Mouse (Mus musculus) pancreas, adult 10 weeks (tissue): ENCODE results near the gene Vps18. TPM values are rescaled to one million over a fixed set of nuclear protein-coding genes. Genes with fewer than 3 reads are reported as not detected.

ENCODE experiments used
- polyA plus RNA-seq: library from polyadenylated mRNA; stranded (reverse); fragments of 350-450 nt; fragmentation: Illumina TruSeq; extraction: RNeasy Lipid Tissue Mini Kit (QIAGEN cat#74804); gene quantifications from one replicate; pipeline ENCODE4 v1.2.3, GENCODE M21; 2015; ENCODE audit warnings: low read depth, low replicate concordance; ENCODE audit not compliant: insufficient read depth

Gene Vps18
- polyA plus RNA-seq: 3.5 TPM

DNA sequence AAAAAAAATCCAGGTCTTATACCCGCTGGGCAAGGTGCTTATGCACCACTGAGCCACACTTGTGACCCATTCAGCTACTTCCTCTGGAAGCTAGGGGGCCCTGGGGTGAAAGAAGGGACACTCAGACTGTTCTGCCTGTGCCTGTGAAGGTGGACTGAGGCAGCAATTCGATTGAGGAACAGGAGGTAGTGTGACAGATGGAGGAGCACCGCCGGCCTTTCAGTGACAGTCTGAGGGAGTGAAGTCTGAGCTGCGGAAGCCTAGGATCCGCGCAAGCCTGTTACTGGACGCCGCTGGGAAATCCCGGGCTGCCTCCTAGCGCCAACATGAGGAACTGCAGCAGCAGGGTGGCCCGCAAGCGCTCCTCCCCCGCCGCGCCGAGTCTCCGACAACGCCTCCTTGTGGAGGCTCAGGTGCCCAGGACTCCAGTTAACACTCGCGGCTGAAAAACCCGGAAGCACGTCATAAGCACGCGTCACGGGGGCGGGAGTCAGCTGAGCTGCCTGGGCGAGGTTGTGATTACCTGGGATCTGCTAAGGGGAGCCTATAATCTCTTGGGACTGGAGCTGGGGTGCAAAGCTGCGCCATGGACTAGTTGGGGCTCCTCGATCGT is at the start of gene Vps18:
Vps18 (plus strand) TSS at position 471 of the 613 bp plus-strand sequence.

DNA sequence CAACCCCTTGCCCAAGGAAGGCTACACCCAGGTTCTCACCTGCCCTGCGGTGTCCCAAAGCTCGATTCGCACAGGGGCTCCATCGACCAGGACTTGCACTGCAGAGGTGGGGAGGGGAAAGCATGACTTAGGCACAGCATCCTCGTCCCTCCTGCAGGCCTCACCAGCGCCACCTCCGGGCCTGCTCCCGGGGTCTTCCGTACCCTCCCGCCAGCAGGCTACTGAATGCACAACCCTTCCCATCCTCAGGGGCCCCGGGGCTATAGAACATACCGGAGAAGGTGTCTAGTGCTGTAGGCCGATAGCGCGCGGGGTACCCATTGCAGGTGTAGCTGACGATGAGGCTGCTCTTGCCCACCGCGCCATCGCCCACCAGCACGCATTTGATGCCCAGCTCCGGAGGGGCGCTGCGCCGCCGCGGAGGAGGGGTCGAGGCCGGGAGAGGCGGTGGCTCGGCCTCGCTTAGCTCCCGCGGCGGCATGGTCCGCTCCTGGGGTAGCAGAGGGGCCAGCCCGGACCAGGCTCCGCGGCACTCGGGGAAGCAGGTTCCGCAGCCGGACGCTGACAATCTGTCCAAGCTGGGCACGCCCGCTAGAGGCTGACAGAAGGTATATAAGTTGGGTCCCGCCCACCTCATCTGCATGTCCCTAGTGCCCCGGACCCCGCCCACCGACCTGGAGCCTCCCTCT is 17.8 kb upstream of the Vps18 start, which contains the start of gene Rhov:
Rhov (minus strand) TSS at position 630 of the 689 bp plus-strand sequence.

DNA sequence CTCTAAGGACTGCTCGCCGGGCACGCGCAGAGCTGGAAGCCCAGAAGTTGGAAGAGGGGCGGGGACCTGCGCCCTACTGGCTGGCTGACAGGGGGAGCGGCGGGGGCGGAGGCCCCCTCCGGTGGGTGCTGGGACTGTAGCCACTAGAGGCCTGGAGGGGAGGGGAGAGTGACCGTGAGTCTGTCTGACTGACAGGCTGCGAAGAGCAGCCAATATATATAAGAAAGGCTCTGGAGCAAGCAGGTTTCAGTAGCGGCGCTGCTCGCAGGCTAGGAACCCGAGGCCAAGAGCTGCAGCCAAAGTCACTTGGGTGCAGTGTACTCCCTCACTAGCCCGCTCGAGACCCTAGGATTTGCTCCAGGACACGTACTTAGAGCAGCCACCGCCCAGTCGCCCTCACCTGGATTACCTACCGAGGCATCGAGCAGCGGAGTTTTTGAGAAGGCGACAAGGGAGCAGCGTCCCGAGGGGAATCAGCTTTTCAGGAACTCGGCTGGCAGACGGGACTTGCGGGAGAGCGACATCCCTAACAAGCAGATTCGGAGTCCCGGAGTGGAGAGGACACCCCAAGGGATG is 37.1 kb downstream of the Vps18 start, which contains the start of gene Dll4:
Dll4 (plus strand) TSS at position 217 of the 576 bp plus-strand sequence.

Other genes with a start within 250 kb of the Vps18 start
- gene Knl1, start 241.6 kb upstream of the Vps18 start, polyA plus RNA-seq: not detected
- 0.59 TPM for gene Rad51, start 175.9 kb upstream of the Vps18 start, polyA plus RNA-seq
- 13.2 TPM for gene Rmdn3, start 131.7 kb upstream of the Vps18 start, polyA plus RNA-seq
- not detected for gene Gchfr, start 121.0 kb upstream of the Vps18 start, polyA plus RNA-seq
- not detected for gene Gm14137, start 114.2 kb upstream of the Vps18 start, polyA plus RNA-seq
- 16.8 TPM for gene Zfyve19, start 80.1 kb upstream of the Vps18 start, polyA plus RNA-seq
- 4.6 TPM for gene Dnajc17, start 79.9 kb upstream of the Vps18 start, polyA plus RNA-seq
- gene Ppp1r14d, start 58.8 kb upstream of the Vps18 start, polyA plus RNA-seq: 1.2 TPM
- 27.8 TPM for gene Spint1, start 51.4 kb upstream of the Vps18 start, polyA plus RNA-seq
- 2.1 TPM for gene Rhov, start 17.5 kb upstream of the Vps18 start, polyA plus RNA-seq
- 6.2 TPM for gene Dll4, start 37.0 kb downstream of the Vps18 start, polyA plus RNA-seq
- gene Chac1, start 62.5 kb downstream of the Vps18 start, polyA plus RNA-seq: 15.9 TPM
- 3.6 TPM for gene Ino80, start 188.9 kb downstream of the Vps18 start, polyA plus RNA-seq